Mouse (Mus musculus) adrenal gland, postnatal 14 days (tissue): Measurements from ENCODE around the gene Polr1d. TPM values are rescaled to one million over a fixed set of nuclear protein-coding genes. Genes with fewer than 3 reads are reported as not detected.

Experiments used
- DNase-seq: peaks from one replicate; pipeline ENCODE4 v3.0.0; 2021; ENCODE audit warnings: mixed read lengths
- total RNA-seq: library from RNA; stranded (reverse); gene quantifications from 2 replicates; pipeline ENCODE4 v1.2.3, GENCODE M21; 2021

Gene Polr1d
- total RNA-seq, 1 experiment from 2014 or later = 137 TPM

DNA sequence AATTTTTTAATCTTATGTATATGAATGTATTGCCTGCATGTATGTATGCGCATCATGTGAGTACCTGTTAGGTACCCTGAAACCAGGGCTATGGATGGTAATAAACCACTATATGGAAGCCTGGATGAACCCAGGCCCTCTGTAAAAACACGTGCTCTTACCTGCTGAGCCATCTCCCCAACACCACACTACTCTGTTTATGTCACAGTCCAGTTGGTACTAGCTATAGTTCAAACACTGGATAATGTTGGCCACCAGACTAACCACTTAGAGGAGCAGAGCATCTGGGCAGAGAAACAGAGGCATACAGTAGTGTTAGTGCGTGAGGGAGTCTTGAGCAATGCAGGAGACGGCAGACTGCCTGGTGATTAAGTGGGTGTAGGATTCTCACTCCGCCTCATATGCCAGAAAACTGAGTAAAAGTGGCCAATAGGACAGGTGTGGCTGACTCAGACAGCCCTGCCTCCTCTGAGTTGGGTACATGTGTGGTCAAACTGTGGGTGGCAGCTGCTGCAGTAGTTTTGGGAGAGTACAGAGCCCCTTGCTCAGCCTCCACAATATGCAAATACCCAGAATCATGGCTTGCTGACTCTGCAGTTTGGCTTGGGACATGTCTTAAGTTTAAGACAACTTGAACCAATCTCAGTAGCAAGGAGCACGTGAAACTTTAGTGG lies 21.1 kb upstream of the Polr1d start:
- DNase-seq = no peak

DNA sequence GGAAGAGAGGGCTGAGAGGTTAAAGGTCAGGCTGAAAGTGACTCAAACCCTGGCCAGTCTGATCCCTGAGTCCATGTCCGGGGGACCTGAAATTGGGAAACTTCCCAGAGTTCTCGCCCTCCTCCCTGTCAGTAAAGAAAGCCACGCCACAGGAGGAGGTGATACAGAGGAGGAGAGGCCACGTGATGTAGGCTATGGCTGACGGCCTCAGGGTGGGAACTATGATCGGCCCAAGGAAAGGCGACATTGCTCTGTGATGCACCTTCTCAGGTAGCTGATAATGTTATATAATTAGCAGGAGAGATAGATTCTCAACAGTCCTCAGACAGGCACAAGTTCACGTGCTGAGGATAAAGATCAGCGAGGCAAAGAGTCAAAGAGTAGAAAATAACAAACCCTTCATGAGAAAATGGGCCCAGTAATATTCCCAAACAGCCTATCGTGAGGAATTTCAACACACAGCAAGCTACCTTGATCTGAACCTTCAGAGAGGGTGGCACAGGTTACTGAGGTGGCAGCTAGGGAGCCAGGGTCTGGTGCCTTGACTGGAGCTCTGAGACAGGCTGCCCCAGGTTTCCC lies 20.0 kb upstream of the Polr1d start:
- no peak for DNase-seq

DNA sequence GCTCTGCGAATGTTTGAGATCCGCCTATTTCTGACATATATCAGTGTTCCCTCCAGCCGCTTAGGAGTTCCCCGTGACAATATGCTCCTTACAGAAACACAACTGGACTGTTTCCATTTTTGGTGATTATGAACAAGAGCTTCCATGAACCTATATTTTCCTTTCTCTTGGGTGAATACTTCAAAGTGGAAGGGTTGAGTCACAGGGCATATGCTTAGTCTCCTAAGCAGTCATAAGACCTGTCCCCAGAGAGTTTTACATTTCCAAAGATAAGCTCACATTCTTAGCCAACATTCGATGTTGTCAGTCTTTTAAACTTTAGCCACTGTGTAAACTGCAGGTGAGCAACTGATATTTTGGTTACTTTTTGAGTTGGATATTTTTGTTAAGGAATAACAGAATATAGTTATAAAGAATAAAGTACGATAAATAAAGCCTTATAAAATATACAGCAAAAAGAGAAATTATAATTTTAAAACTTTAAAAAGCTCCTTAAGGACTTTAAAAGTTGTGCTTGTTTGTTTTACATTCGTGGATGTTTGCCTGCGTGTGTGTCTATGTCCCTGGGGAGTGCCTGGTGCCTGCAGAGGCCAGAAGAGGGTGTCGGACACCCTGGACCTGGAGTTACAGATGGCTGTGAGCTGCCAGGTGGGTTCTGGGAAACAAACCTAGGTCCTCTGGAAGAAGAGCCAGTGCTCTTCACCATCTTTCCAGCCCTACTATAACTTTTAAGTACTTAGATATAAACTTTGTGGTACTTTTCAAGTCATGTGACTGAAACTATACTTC lies 19.0 kb upstream of the Polr1d start:
- no peak for DNase-seq

DNA sequence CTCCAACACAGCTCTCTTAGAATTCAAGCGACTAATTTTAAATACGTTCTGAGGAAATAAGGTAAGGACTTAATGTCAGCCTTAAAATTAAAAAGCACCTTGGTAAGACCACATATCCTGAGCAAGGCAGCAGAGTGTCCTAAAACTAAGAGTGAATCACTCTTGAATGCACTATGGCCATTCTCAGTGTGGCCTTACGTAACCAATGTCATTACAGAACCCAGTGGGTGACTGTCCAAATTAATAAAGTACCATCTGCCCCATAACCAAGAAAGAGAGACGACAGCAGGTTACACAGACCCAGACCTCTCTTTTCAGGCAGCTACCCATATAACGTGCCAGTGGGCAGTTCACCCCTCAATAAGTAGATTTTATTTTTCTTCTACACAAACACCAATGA lies 18.2 kb upstream of the Polr1d start:
- DNase-seq = no peak

DNA sequence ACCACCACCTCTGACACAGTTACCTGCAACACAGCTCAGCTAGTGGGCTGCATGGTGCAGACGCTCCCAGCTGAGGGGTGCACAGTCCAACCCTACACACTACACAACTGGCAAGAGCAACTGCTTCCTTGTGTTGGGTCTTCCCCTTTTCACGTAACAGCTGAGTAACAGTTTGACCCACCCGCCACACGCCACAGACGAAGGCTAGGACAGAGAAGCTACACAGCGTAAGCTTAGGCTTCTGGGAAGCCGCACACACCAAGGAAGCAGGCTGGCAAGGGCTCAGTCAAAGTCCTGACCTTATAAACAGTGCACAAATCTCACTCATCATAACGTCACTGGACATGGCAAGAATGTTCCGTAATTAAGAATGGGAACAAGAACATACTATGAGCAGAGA lies 17.5 kb upstream of the Polr1d start:
- no peak for DNase-seq

DNA sequence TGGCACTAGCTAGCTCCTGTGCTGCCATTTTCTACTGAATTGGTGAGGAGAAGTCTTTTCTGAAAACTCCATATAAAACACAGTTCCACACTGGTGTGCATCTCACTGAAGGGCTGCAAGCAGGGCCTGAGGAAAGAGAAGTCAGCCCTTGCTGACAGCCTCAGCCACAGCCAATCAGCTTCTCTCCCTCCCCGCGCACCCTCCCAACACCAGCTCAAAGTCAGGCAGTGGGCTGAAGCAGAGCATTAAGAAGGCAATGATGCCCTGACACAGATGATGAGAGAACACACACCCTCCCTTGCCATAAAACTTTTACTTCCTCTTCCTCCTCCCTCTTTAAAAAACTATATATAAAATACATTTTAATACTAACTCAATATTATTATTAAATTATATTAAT lies 16.8 kb upstream of the Polr1d start:
- no peak for DNase-seq

DNA sequence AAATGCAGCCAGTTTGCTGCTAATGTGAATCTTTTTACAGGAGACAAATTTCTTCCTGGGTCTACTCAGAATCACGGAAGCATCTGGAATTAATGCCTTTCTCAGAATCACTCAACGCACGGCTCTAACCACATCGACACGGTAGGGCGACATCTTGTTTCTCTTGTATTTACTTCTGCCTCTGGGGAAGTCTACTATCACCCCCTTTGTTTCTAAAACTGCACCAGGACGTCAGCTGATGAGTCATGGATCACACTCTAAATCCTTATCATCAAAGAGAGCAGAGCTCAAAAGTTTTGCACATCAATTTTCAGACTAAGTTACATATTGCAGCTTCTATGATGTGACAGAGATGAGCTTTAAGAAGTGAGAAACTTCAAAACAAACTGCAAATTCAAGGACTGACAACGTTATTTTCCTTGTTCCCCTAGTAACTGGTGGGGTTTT lies 13.6 kb upstream of the Polr1d start:
- peak; percentile 49 for DNase-seq

DNA sequence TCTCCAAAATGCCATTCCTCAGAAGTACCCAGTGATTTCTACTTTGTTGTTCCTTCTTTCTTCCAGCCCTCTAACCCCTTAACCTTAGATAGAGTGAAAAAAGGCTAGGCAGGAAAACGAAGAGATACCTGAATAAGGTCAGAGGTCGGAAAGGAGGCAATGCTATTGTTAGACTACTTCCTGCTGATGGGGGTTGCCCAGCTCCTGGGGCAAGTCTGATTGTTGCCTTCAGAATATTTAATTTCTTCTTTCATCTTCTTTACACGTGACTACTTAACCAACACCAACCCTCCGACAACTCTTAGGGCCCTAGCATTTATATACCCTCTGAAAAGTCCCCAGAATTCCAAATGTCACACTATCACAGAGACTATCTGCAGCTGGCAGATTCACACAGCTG lies 10.7 kb upstream of the Polr1d start:
- no peak for DNase-seq

DNA sequence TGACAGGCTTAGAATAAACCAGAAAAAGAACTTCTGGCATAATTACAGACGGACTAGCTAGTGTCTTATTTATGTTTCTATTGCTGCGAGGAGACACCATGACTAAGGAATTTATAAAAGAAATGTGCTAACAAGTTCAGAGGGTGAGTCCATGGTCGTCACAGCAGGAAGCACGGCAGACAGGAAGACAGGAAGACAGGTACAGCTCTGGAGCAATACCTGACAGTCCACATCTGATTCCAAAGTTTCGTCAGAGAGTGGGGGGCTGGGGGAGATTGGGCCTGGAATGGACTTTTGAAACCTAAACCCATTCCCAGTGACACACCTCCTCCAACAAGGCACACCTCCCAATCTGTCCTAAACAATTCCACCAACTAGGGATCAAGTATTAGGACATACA lies 9.9 kb upstream of the Polr1d start:
- DNase-seq = no peak

DNA sequence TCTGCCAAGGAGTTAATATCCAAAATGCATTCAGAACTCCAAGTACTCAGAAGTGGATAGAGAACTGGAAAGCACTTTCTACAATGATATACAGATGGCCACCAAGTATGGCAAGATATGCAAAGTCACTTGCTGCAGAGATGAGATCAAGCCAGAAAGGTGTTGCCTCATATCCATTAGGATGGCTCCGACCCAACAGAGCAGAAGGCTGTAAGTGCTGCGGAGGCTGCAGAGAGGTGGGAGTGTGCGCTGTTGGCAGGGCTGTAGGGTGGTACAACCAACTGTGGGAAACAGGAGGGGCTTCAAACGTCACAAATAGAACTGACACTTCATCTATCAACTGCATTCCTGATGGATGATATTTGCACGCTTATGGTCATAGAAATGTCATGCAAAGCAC lies 8.0 kb upstream of the Polr1d start:
- DNase-seq = no peak

DNA sequence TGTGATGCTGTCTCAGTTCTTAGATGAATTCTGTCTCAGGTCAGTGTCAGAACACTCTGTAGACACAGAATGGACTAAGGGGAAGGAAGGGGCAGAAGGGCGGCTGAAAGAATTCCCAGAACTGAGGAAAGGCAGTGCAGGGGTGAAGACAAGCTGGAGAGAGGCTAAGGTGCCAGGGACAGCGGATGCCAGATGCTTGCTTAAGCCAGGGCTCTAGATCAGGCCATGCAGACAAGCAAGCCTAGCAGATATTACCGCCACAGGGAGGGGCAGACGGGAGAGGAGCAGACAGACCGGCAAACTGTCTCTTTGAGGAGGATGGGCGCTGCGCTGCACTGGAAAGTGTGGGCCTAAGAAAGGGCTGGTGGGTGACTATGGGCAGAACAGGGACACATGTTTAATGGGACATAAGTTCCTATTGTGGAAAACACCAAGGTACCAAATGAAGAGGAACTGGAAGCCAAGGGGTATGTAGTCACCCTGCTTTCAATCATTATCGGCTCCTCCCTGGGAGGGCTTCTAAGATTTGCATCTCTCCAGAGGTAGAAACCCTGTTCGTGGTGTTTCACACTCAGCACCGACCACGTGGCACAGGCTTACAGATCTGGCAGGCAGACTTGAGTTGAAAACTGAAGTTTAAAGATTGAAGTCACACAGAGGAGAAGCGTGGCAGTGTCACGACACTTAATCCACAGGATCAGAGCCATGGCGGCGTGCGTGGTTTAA lies 5.9 kb upstream of the Polr1d start:
- DNase-seq = peak; percentile 59

DNA sequence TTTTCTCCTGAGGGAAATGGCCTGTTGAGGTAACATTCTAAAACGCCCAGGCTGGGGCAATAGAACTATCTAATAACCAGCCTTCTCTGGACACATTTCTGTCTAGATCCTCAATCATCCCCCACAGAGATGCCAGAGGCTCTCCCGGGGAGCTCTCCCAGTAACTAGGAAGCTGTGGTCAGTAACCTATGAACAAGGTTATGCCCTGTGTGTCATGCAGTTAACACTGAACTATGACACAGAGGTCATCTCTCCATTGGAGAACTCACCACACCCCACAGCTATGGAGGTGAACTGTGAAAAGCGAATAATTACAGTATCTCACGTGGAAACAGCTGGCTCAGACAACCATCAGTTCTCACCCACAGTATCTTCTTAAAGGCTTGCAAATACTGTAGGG lies 5.0 kb upstream of the Polr1d start:
- DNase-seq = no peak

DNA sequence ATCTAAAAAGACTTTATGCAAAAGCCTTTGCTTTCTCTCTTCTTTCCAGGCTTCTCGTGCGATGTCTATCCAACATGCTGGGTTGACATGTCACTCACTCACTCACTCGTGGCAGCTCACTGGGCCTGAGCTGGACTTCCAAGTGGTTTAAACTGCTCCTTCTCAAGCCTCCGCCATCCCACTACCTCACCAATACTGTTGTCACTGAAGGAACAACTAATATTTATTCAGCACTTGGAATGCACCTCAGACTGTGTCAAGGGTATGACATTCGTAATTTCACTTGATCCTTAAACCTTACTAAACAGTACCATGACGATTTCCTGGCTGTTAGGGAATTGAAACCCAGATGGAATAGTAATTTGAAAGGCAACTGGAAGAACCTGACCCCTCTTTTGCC lies 3.0 kb upstream of the Polr1d start:
- no peak for DNase-seq

DNA sequence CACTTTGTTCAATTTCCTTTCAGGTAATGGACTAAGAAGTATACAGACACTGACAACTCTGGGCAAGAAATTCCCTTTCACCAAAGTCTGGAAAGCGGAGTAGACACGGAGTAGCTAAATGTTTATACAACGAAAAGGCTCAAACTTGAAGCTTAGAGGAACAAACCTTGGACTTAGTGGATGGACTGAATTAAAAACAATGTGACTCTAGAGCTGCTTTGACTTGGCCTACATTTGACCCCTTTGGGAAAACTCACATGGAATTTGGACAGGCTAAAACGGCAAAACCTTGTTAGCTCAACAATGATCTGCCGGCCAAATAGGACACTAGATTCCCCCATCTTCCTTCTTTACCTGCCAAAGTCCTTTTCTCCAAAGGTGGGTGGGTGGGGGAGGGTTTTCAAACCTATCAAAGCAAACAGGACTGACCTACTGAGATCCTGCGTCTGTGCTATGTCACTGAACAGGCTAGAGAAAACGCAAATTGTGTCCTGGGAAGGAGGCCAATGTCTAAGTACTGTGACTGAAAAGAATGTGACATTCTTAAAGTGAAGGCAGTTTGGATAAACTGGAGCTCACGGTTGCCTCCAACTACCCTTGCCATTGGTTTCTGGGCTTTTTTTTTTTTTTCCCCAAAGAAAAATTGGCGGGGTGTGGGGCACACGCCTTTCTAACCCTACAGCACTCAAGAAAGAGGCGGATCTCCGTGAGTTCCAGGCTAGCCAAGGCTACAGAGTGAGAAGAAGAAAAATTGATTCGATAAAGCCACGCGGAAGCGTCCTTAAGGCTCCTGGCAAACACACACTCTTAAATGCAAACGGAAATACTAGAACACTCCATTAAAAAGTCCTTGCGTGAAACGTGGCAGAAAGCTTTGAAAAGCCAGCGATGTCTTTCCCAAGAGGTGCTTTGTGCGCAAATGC lies 1.5 kb upstream of the Polr1d start:
- no peak for DNase-seq

DNA sequence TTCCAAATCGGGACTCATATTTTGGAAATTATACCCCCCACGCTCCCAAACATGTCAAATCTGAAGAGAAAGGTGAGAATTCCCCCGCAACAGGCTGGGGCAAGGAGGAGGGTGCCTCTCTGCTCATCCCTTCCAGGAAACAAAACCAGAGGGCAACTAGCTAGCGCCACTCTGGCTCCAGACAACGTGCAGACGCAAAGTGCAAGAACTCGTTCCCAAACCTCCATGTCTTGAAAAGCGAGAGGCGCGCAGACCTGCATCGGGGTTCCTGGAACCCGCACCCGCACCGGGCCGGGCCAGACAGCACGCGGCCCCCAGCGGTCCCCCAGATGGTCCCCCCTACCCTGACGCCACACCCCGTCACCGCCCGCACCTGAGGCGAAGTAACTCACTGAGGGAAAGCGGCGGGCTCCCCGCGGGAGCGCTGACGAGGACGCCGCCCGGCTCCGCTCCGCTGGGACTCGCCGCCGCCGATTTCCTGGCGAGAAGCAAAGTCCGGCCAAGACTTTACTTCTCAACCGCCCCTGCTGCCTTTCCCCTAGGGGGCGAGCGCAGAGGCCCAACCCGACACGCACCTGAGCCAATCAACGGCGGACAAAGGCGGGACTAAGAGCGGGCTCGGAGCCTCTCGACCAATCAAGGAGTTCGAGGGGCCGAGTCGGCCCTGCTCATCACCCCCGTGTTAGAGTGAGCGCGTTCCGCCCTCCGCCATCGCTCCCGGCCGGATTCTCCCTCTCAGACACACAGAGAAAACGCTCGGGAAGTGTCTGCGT lies 638 bp upstream of the Polr1d start, which contains the start of gene Lnx2:
Lnx2 (minus strand) TSS at position 561 of the 773 bp plus-strand sequence.
- DNase-seq = peak; percentile 99

DNA sequence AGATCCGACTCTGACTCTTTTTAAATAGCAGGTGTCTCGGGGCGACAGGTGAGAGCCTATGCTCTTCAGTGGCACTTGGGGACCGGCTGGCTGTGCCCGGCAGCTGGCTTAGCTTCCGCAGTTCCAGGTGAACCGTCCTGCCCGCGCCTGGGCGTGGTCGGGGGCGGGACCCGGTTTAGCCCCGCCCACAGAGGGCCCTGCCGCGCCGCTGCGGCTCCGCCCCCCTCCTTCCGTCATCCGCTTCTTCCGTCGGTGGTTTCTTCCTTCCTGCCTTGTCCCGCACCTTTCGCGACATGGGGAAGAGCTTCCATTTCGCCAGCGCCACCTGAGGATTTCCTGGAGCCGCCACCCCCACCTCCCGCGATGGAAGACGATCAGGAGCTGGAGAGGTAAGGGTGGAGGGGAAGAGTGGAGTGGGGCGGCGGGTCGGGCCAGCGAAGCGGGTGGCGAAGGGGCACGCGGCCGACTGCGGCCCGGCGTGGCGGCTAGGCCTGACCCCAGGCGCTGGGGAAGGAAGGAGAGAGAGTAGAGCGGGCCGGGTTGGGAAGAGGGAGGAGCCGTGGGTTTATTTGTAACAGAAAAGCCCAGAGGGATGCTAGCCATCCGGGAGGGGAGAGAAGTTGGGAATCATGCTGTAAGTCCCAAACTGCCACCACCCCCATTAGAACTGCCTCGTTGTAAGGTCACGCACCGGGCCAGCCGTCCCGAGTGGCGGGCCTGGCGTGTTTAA lies 620 bp downstream of the Polr1d start:
- peak; percentile 96 for DNase-seq

DNA sequence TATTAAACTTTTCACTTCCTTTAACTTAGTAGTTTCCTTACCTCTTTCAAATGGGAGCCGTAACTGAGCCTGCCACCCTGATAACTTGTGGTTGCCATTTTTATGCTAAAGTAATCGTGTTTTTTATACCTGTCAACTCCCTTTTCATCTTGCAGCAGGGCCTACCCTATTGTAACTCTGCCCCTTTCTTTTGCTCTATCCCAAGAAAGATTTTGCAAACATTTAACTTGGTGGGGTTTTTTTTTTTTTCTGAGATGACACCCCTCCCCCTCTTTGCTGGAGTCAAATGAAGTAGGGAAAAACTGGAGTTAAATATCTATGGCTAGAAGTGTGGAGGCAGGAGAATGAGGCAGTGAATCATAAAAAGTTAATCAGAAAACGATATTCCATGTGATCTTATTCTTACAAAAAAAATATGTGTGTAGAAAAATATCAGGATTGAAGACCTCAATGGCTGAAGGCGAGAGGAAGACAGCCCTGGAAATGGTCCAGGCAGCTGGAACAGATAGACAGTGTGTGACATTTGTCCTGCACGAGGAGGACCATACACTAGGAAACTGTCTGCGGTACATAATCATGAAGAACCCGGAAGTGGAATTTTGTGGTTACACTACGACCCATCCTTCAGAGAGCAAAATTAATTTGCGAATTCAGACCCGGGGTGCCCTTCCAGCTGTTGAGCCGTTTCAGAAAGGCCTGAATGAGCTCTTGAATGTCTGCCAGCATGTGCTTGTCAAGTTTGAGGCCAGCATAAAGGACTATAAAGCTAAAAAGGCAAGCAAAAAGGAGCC lies 1.5 kb downstream of the Polr1d start:
- DNase-seq = no peak

DNA sequence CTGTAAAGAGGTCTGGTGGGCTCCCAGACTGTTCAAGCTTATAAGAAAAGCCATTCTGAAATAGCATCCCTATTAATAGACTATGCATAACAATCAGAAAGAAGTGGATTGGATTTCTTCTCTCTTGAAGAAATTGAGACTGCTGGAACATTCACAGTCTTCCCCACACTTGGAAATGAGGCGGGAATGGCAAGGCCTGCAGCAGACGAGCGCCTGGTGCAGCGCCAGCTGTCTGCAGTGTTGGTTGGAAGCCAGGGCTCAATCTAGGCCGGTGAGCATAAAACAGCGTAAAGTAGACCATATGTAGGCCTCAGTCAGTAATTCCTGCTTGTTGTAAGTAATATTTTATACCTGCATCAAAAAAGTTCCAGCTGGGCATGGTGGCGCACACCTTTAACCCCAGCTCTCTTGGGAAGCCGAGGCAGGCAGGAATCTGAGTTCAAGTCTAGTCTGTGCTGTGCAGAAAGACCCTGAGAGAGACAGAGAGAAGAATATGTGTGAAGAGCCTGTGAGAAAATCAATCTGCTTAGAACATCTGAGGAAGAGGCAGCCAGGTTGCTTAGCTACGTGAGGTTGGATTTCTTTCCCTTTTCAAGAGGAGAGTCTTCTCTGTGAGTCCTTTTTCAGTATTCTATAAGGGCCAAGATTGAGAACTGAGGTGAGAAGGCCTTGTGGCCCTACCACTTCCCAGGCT lies 8.5 kb downstream of the Polr1d start:
- DNase-seq = peak; percentile 51

DNA sequence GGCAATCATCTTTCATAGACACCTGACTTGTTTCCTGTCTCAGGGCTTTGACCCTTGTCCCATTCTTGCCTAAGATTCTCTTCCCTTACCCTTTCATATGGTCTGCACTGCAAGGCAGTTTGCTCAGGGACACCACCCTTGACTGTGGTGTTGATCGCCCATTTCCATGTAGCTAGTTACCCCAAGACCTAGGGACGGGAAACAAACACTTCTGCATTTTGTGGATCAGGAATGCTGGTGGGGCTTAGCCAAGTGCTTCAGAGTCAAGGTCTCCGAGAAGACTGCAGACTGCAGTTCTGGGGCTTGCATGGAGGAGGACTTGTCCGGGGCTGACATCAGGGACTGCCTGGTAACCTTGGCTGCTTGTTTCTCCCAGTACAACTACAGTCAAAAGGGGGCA lies 10.0 kb downstream of the Polr1d start:
- DNase-seq = peak; percentile 34
